Mouse (Mus musculus): ENCODE results near the gene Cabp1.

The Cabp1 gene

DNA sequence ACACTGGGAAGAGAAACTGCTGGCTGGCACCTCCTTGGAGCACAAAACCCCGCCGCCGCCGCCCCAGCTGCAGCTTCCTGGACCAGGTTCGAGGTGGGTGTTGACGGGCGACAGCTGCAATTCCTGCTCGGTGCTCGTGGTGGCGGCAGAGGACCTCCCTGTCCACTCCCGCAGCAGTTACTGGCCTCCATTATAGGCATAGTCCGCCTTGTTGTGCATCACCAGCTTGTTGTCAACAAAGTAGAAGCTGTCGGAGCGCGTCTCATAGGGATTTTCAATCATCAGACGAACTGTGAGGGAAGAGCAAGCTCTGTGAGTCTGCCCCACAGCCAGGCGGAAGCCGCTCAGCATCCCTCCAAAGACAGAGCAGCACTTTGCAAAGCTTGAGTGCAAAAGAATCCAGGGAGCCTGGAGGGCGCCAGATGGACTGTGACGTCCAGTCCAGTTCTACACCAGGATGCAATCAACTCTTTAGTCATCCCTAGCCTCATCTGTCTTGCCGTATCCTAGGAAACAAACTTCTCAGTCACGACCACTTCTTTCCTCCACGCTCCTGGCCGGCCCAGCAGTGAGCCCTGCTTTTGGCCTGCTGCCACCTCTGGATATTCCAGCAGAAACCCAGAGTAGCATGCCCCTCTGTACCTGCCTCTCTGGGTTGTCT, 68.8 kb downstream of the Cabp1 start:
- WGBS: 9% methylated on average over 24 of the region's 24 CpGs

DNA sequence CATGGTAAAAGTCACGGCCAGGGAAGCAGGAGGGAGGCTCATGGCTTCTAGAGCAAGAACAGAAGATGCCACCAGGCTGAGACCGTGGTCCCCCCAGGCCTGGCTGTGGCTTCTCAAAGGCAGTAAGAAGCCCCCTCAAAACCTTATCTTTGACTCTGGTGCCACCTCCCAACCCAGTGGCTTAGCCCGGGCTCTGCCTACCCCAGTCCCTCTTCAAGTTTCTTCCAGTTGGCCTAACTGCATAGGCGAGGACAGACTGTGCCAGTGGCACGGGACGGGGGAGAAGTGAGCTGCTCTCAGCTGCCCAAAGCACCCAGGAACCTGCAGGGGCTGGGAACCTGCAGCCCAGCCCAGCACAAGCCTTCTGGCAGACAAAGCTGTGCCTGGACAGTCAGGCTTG, 69.5 kb downstream of the Cabp1 start:
- WGBS: 84% methylated on average over 6 of the region's 6 CpGs

GRCm38 (mm10) chr5:115120978-115121377, 73.2 kb downstream of the Cabp1 start:
- WGBS: 53% methylated on average over 5 of the region's 5 CpGs

GRCm38 (mm10) chr5:115118961-115119570, 75.1 kb downstream of the Cabp1 start, which contains the start of gene Acads:
Gene Acads (minus strand): TSS chr5:115119346.
- 12% methylated on average over 39 of the region's 39 CpGs for WGBS
